Mouse (Mus musculus) liver, embryonic 12.5 days (tissue): ENCODE data around the gene Stom. TPM values are rescaled to one million over a fixed set of nuclear protein-coding genes. Genes with fewer than 3 reads are reported as not detected.
A peak's percentile ranks its signal among the peaks of the same experiment; 100 is the strongest.

Experiments
- ATAC-seq: fragments of 200-750 bp; cut with Nextera tagmentation; 2 replicates; pipeline ENCODE4 v1.8.0; 2017; ENCODE audit warnings: moderate number of reproducible peaks, mild to moderate bottlenecking, moderate library complexity
- H3K27ac ChIP-seq: fragments of 300-500 bp; sonication (generic); 2 replicates; pipeline ENCODE4 v1.5.1; 2016; ENCODE audit warnings: mild to moderate bottlenecking
- H3K27me3 ChIP-seq: fragments of 300-500 bp; sonication (generic); replicated peaks from 2 replicates; pipeline ENCODE4 v1.6.1; 2016; ENCODE audit warnings: mild to moderate bottlenecking, moderate library complexity
- H3K36me3 ChIP-seq: fragments of 300-500 bp; sonication (generic); 2 replicates; pipeline ENCODE4 v1.6.1; 2016; ENCODE audit warnings: mild to moderate bottlenecking, moderate library complexity
- H3K4me1 ChIP-seq: fragments of 300-500 bp; sonication (generic); 2 replicates; pipeline ENCODE4 v1.6.1; 2016
- H3K4me2 ChIP-seq: fragments of 300-500 bp; sonication (generic); 2 replicates; pipeline ENCODE4 v1.6.1; 2016; ENCODE audit warnings: mild to moderate bottlenecking, moderate library complexity
- H3K4me3 ChIP-seq: fragments of 300-500 bp; sonication (generic); 2 replicates; pipeline ENCODE4 v1.5.1; 2016; ENCODE audit warnings: mild to moderate bottlenecking, moderate library complexity
- H3K9ac ChIP-seq: fragments of 300-500 bp; sonication (generic); 2 replicates; pipeline ENCODE4 v1.6.1; 2016; ENCODE audit warnings: mild to moderate bottlenecking, moderate library complexity
- H3K9me3 ChIP-seq: fragments of 300-500 bp; sonication (generic); replicated peaks from 2 replicates; pipeline ENCODE4 v1.6.1; 2016; ENCODE audit warnings: mild to moderate bottlenecking, moderate library complexity
- WGBS: fragments of 180-500 bp; shearing (Covaris S2); methylation state at CpG from one replicate; pipeline ENCODE4 v1.1.7; 2016; ENCODE audit not compliant: insufficient replicate concordance; 5-methylcytosine and 5-hydroxymethylcytosine counted together
- polyA plus RNA-seq: library from polyadenylated mRNA; unstranded; fragments of >200 nt; fragmentation: Nextera tagmentation; extraction: Ambion mirVana; gene quantifications from 2 replicates; pipeline ENCODE4 v1.2.1, GENCODE M21; 2016

Stom gene
- polyA plus RNA-seq, 1 experiment from 2014 or later: 134 TPM

DNA sequence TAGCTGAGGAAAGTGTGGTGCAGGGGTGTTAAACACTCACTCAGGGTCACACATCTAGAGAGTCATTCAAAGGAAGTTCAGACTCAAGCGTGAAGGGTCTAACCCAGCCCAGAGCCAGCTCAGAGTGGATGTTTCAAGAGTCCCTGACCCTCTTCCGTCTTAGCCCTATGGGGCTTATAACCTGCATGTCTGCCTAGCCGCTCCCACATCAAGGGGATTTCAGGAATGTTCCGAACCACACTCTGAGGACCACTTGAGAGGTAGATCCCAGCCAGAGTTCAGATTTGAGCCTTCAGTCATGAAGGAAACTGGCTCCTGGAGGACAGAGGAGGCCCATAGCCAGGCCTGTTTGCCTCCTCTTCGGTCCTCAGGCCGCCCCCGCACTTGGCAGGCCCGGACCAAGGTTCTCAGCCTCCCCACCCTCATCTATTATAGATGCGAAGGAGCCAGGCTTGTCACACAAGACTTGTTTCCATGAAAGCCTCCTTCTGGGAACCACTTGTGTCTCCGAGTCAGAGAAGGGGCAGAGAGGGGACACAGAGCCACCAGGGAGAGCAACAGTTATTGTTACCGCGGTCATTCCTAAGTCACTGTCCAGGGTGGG lies 49.7 kb downstream of the Stom start:
- peaks cover 37% of the 10 kb centered on the region for H3K27me3 ChIP-seq
- no peak overlapping the region for H3K4me3 ChIP-seq
- no peaks in the 10 kb centered on the region for H3K9me3 ChIP-seq
- H3K36me3 ChIP-seq: peaks cover 8% of the 10 kb centered on the region; the same call in 1 of the 2 replicates
- H3K4me1 ChIP-seq: peaks cover 19% of the 10 kb centered on the region
- no peak overlapping the region for H3K27ac ChIP-seq
- H3K4me2 ChIP-seq: no peak overlapping the region
- H3K9ac ChIP-seq: no peak overlapping the region
- ATAC-seq: no peak
- WGBS: 80% methylated on average over 12 of the region's 12 CpGs

DNA sequence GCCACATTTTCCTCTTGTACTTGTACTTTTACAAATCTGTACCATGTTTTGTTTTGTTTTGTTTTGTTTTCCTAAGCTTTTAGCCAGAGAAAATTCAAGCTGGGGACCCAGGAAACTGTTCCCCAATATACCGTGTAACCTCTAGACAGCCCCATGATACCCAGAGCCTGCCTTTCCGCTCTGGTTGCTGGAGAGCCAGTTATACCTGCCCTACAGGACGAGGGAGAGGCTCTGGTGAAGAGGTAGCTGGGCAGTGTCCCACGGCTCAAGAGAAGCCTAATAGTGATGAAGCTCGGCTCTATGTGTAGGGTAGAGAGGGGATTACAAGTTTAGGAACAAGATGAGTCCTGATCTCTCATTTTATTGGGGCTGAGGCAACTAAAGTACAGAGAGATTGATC lies 51.6 kb downstream of the Stom start:
- H3K4me2 ChIP-seq: no peak overlapping the region
- H3K36me3 ChIP-seq: no peaks in the 10 kb centered on the region
- H3K9ac ChIP-seq: no peak overlapping the region
- peaks cover 56% of the 10 kb centered on the region for H3K27me3 ChIP-seq
- H3K4me1 ChIP-seq: peaks cover 26% of the 10 kb centered on the region
- ATAC-seq: no peak
- 59% methylated on average over 5 of the region's 5 CpGs for WGBS
- H3K4me3 ChIP-seq: no peak overlapping the region
- H3K9me3 ChIP-seq: no peaks in the 10 kb centered on the region
- no peak overlapping the region for H3K27ac ChIP-seq

DNA sequence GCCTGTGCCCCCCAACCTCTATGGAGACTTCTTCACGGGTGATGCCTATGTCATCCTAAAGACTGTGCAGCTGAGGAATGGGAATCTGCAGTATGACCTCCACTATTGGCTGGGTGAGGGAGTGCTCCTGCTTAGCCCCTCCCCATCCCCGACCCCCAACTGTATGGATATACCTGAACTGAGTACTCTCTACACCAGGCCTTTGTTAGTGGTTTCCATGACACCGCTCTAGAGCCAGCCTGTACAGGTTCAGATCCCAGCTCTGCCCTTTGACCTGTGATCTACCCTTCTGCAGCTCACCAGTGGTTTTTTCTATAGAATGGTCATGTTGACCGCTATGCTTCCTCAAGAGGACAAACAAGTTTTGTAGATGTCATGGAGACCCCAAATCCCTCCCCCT lies 52.8 kb downstream of the Stom start:
- Histone ChIP-seq H3K27me3 (peaks cover 60% of the 10 kb centered on the region), H3K4me1 (peaks cover 26% of the 10 kb centered on the region), H3K9ac (no peak overlapping the region), H3K27ac (no peak overlapping the region), H3K4me3 (no peak overlapping the region), H3K4me2 (peak overlapping the region; percentile 59; the same call in 1 of the 2 replicates), H3K9me3 (no peaks in the 10 kb centered on the region), H3K36me3 (no peaks in the 10 kb centered on the region)
- 79% methylated on average over 4 of the region's 4 CpGs for WGBS
- ATAC-seq: peak; percentile 46

- H3K4me3 ChIP-seq: peak overlapping the region; percentile 43
- no peak overlapping the region for H3K9ac ChIP-seq
- peaks cover 60% of the 10 kb centered on the region for H3K27me3 ChIP-seq
- WGBS: 2% methylated on average over 32 of the region's 32 CpGs
- peaks cover 26% of the 10 kb centered on the region for H3K4me1 ChIP-seq
- no peak overlapping the region for H3K27ac ChIP-seq
- no peaks in the 10 kb centered on the region for H3K36me3 ChIP-seq
- H3K9me3 ChIP-seq: no peaks in the 10 kb centered on the region
- H3K4me2 ChIP-seq: peak overlapping the region; percentile 59
- ATAC-seq: no peak; the same call in 1 of the 2 replicates
Observed at GRCm38 (mm10) chr2:35282214-35282613, 54.6 kb downstream of the Stom start.

- Histone ChIP-seq H3K27me3 (peaks cover 53% of the 10 kb centered on the region), H3K9ac (no peak overlapping the region), H3K4me2 (no peak overlapping the region), H3K27ac (no peak overlapping the region), H3K36me3 (no peaks in the 10 kb centered on the region), H3K4me1 (peaks cover 26% of the 10 kb centered on the region), H3K9me3 (no peaks in the 10 kb centered on the region), H3K4me3 (no peak overlapping the region)
- ATAC-seq: peak; percentile 52
- 53% methylated on average over 3 of the region's 3 CpGs for WGBS
Observed at GRCm38 (mm10) chr2:35280001-35280400, 56.8 kb downstream of the Stom start.

DNA sequence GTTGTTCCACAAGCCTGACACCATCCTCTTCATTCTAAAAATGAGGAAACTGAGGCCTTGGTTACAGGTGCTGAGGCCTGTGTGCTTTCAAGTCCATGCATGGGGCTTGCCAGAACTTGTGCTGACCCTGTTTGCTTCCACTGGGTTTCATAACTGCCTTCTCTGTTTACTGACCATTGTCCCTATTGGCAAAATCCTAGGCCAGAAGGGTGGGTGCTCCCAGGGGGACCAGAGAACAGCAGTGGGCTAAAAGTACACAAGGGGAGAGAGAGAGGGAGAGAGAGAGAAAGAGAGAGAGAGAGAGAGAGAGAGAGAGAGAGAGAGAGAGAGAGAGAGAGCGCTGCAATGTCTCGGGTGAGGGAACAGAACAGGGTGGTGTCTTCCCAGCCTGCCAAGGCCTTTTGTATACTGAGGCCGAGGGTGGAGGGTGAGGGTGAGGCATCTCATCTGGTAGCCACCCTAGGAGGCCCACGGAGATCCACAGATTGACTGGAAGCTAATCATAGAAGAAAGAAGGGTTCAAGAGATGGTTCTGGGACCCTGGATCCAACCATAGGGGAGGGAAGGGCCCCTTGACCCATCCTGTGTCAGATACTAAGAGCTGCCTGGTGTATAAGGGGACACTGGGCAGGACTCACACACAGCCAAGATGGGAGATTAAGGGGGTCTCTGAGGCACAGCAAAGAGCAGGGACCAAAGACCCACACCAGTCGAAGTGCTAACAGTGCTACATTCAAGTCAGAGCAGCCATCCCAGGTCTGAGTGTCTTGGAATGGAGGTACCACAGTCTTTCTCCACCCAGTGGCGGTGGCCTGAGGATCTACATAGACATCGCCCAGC lies 58.2 kb downstream of the Stom start:
- Histone ChIP-seq H3K36me3 (no peaks in the 10 kb centered on the region), H3K27me3 (peaks cover 45% of the 10 kb centered on the region), H3K27ac (no peak overlapping the region), H3K9me3 (no peaks in the 10 kb centered on the region), H3K9ac (no peak overlapping the region), H3K4me2 (no peak overlapping the region), H3K4me3 (no peak overlapping the region), H3K4me1 (peaks cover 21% of the 10 kb centered on the region)
- WGBS: 60% methylated on average over 7 of the region's 7 CpGs
- no peak for ATAC-seq

DNA sequence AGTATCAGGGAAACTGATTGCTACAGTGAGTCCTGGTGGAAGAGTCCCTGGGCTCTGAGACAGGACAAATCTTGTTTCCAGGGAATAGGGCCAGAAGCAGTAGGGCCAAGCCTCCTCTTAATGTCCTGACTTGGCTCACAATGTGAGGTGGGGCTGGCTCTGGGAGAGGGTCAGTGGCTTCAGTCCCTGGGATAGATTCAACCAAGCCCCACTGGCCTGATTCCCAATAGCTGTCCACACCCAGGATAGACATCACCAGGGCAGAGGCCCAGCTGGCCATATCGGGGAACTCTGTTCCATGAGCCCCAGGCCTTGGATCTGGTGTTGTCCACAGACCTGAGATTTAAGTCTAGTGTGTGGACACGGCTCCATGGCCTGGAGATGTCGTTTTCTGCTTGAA lies 59.1 kb downstream of the Stom start:
- H3K9me3 ChIP-seq: no peaks in the 10 kb centered on the region

GRCm38 (mm10) chr2:35273536-35273935 lies 63.2 kb downstream of the Stom start:
- no peak overlapping the region for H3K4me3 ChIP-seq
- H3K9ac ChIP-seq: no peak overlapping the region
- no peak for ATAC-seq
- H3K36me3 ChIP-seq: no peaks in the 10 kb centered on the region
- H3K4me1 ChIP-seq: 0 out of 2 replicates have a peak, but pooled peaks cover 5% of the 10 kb centered on the region
- H3K27ac ChIP-seq: no peak overlapping the region
- no peaks in the 10 kb centered on the region for H3K9me3 ChIP-seq
- 48% methylated on average over 2 of the region's 2 CpGs for WGBS
- peaks cover 7% of the 10 kb centered on the region; the same call in 1 of the 2 replicates for H3K27me3 ChIP-seq
- H3K4me2 ChIP-seq: no peak overlapping the region

More for the DNA sequence above, 59.1 kb downstream of the Stom start:
- H3K27me3 ChIP-seq: peaks cover 36% of the 10 kb centered on the region
- H3K4me3 ChIP-seq: no peak overlapping the region
- no peak for ATAC-seq
- H3K4me2 ChIP-seq: no peak overlapping the region
- WGBS: 50% methylated on average over 3 of the region's 3 CpGs
- no peak overlapping the region for H3K9ac ChIP-seq
- no peaks in the 10 kb centered on the region for H3K36me3 ChIP-seq
- H3K27ac ChIP-seq: no peak overlapping the region
- H3K4me1 ChIP-seq: peaks cover 16% of the 10 kb centered on the region; the same call in 1 of the 2 replicates

DNA sequence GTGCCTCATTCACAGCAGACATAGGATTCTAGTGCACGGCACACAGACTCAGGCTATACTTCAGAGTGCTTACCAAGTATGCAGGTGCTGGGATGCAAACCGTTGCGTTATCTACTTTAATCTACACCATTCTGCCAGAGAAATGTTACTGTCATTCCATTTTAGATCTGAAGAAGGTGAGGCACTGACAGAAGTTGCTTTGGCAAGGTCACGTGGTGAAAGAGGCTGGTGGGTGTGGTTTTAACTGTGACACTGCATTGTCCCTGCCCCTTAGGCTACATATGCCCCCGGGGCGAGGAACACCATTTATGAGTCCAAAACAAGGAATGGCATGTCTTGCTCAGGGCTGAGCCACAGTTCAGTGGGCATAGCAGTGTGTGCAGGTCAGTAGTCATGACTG lies 63.9 kb downstream of the Stom start:
- H3K4me3 ChIP-seq: no peak overlapping the region
- ATAC-seq: no peak
- no peak overlapping the region for H3K9ac ChIP-seq
- H3K4me2 ChIP-seq: no peak overlapping the region
- WGBS: 68% methylated on average over 6 of the region's 6 CpGs
- 0 out of 2 replicates have a peak, but pooled peaks cover 5% of the 10 kb centered on the region for H3K4me1 ChIP-seq
- H3K27me3 ChIP-seq: peaks cover 7% of the 10 kb centered on the region; the same call in 1 of the 2 replicates
- H3K9me3 ChIP-seq: no peaks in the 10 kb centered on the region
- H3K27ac ChIP-seq: no peak overlapping the region
- no peaks in the 10 kb centered on the region for H3K36me3 ChIP-seq

DNA sequence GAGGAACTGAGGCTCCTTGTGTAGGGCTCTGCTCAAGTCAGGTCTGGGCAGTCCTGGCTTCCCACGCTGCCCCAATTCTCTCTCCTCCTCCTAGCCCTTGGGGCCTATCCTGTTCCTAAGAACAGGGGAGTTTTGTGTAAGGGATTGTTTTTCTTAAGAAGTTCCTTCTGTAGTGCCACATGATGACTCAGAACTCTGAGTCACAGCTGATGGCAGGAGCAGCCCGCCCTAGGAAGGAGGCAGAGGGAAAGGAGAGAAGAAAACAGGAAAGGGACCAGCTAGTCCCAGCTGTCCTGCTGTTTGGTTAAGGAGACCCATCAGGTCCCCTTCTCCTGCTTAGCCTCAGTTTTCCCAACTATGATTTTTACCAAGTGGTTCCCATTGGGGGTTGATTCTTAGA lies 65.0 kb downstream of the Stom start:
- no peak overlapping the region for H3K4me2 ChIP-seq
- no peaks in the 10 kb centered on the region for H3K36me3 ChIP-seq
- H3K9ac ChIP-seq: no peak overlapping the region
- no peak for ATAC-seq
- no peaks in the 10 kb centered on the region for H3K9me3 ChIP-seq
- H3K4me1 ChIP-seq: 0 out of 2 replicates have a peak, but pooled peaks cover 5% of the 10 kb centered on the region
- WGBS: 49% methylated on average over 2 of the region's 2 CpGs
- H3K4me3 ChIP-seq: no peak overlapping the region
- H3K27me3 ChIP-seq: peaks cover 7% of the 10 kb centered on the region; the same call in 1 of the 2 replicates
- H3K27ac ChIP-seq: no peak overlapping the region

DNA sequence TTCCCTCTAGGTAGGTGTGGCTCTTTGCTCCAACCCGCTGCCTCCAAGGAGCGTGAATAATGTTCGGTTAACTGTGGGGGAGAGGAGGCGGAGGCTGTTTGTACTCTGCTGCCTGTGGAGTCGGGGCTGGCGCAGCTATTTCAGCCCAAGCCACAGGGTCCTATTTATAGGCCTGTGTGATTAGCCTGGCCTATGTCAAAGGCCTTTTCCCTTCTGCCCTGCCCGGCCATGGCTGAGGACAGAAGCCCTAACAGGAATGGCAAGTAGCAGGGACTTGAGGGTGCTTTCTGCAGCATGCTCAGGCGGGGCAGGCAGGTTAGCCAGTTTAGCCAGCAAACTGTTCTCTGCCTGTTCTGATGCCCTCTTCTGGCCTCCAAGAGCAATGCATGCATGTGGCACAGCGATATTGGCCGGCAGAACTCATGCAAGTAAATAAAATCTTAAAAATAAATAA lies 66.2 kb downstream of the Stom start:
- H3K4me2 ChIP-seq: no peak overlapping the region
- ATAC-seq: no peak
- H3K9me3 ChIP-seq: no peaks in the 10 kb centered on the region
- H3K4me3 ChIP-seq: no peak overlapping the region
- 28% methylated on average over 10 of the region's 10 CpGs for WGBS
- H3K9ac ChIP-seq: no peak overlapping the region
- no peaks in the 10 kb centered on the region for H3K36me3 ChIP-seq
- H3K27me3 ChIP-seq: peaks cover 14% of the 10 kb centered on the region; the same call in 1 of the 2 replicates
- no peak overlapping the region for H3K27ac ChIP-seq
- H3K4me1 ChIP-seq: 0 out of 2 replicates have a peak, but pooled peaks cover 5% of the 10 kb centered on the region

GRCm38 (mm10) chr2:35269716-35270260 lies 67.0 kb downstream of the Stom start:
- ATAC-seq: no peak
- no peak overlapping the region for H3K4me2 ChIP-seq
- H3K27me3 ChIP-seq: peaks cover 10% of the 10 kb centered on the region; the same call in 1 of the 2 replicates
- no peak overlapping the region for H3K27ac ChIP-seq
- no peaks in the 10 kb centered on the region for H3K36me3 ChIP-seq
- H3K4me3 ChIP-seq: no peak overlapping the region
- WGBS: 58% methylated on average over 4 of the region's 4 CpGs
- no peak overlapping the region for H3K9ac ChIP-seq
- H3K4me1 ChIP-seq: 0 out of 2 replicates have a peak, but pooled peaks cover 5% of the 10 kb centered on the region
- no peaks in the 10 kb centered on the region for H3K9me3 ChIP-seq
